8 mouse cellular contexts compared by ENCODE assay signal in genomic region chr9:32544731-32545661, GRCm38 (mm10). TPM values are rescaled to one million over a fixed set of nuclear protein-coding genes. Genes with fewer than 3 reads are reported as not detected.
A peak's percentile ranks its signal among the peaks of the same experiment; 100 is the strongest.
DNase-seq lines count a peak whose midpoint lies in the region; ATAC-seq lines count a peak whose summit lies in the region.

No protein-coding gene starts in this region.

- peak; percentile 74 for DNase-seq in embryo, embryonic 10.5 days (ENCODE audit: low spot score)
- DNase-seq in retina, embryonic 14.5 days (ENCODE audit: low spot score) = peak; percentile 25
- no peak for DNase-seq in layer of hippocampus, adult 18-20 months (ENCODE audit: low spot score in 2 of 2)
- no peak for DNase-seq in frontal cortex, postnatal 10 days (ENCODE audit: low spot score in 2 of 2)
- no peak for DNase-seq in ovary, adult 18-20 months (ENCODE audit: low spot score)

- under 1% methylated on average over 40 of the region's 40 CpGs for WGBS in forebrain, embryonic 12.5 days
- 1% methylated on average over 40 of the region's 40 CpGs for WGBS in hindbrain, embryonic 15.5 days
- WGBS in liver, embryonic 12.5 days (ENCODE audit: insufficient replicate concordance) = 6% methylated on average over 40 of the region's 40 CpGs

- H3K4me1 ChIP-seq in forebrain, embryonic 12.5 days = peaks cover 48% of the 10 kb centered on the region
- H3K4me1 ChIP-seq in hindbrain, embryonic 15.5 days (replicated peaks) = peaks cover 42% of the 10 kb centered on the region
- H3K4me1 ChIP-seq in liver, embryonic 12.5 days = peaks cover 54% of the 10 kb centered on the region

- H3K36me3 ChIP-seq in forebrain, embryonic 12.5 days (replicated peaks) = no peaks in the 10 kb centered on the region
- H3K36me3 ChIP-seq in hindbrain, embryonic 15.5 days = no peaks in the 10 kb centered on the region
- H3K36me3 ChIP-seq in liver, embryonic 12.5 days = no peaks in the 10 kb centered on the region

- ATAC-seq in forebrain, embryonic 12.5 days (ENCODE audit: low FRiP score) = no peak
- no peak for ATAC-seq in hindbrain, embryonic 15.5 days (ENCODE audit: low FRiP score, low read depth)
- ATAC-seq in liver, embryonic 12.5 days = no peak

- H3K4me3 ChIP-seq in forebrain, embryonic 12.5 days (replicated peaks) = peak overlapping the region; percentile 10; the same call in 1 of the 2 replicates
- peak overlapping the region; percentile 8; the same call in 1 of the 2 replicates for H3K4me3 ChIP-seq in hindbrain, embryonic 15.5 days
- H3K4me3 ChIP-seq in liver, embryonic 12.5 days = no peak overlapping the region

- H3K9ac ChIP-seq in forebrain, embryonic 12.5 days = peak overlapping the region; percentile 1; the same call in 1 of the 2 replicates
- no peak overlapping the region for H3K9ac ChIP-seq in hindbrain, embryonic 15.5 days
- H3K9ac ChIP-seq in liver, embryonic 12.5 days = no peak overlapping the region

- H3K4me2 ChIP-seq in forebrain, embryonic 12.5 days = peak overlapping the region; percentile 21; the same call in 1 of the 2 replicates
- H3K4me2 ChIP-seq in hindbrain, embryonic 15.5 days = peak overlapping the region; percentile 37
- H3K4me2 ChIP-seq in liver, embryonic 12.5 days = peak overlapping the region; percentile 19; the same call in 1 of the 2 replicates

- peaks cover 100% of the 10 kb centered on the region for H3K27me3 ChIP-seq in forebrain, embryonic 12.5 days
- peaks cover 84% of the 10 kb centered on the region for H3K27me3 ChIP-seq in hindbrain, embryonic 15.5 days
- peaks cover 100% of the 10 kb centered on the region for H3K27me3 ChIP-seq in liver, embryonic 12.5 days (replicated peaks)

- no peak overlapping the region for H3K27ac ChIP-seq in forebrain, embryonic 12.5 days
- H3K27ac ChIP-seq in hindbrain, embryonic 15.5 days (replicated peaks) = no peak overlapping the region
- H3K27ac ChIP-seq in liver, embryonic 12.5 days = no peak overlapping the region

- no peaks in the 10 kb centered on the region for H3K9me3 ChIP-seq in forebrain, embryonic 12.5 days
- no peaks in the 10 kb centered on the region for H3K9me3 ChIP-seq in hindbrain, embryonic 15.5 days
- no peaks in the 10 kb centered on the region for H3K9me3 ChIP-seq in liver, embryonic 12.5 days (replicated peaks)

RNA-seq across cellular contexts. Expression of gene Fli1, which starts 2.3 kb away (rescaled TPM):
- 9.4 and 9.8 TPM in 2 replicates for polyA plus RNA-seq in forebrain, embryonic 12.5 days (2016; fragmentation: Nextera tagmentation; extraction: Ambion mirVana)
- polyA plus RNA-seq in hindbrain, embryonic 15.5 days (2015; fragmentation: Nextera tagmentation; extraction: Ambion mirVana) = 8.7 TPM in 2 replicates
- polyA plus RNA-seq in liver, embryonic 12.5 days (2016; fragmentation: Nextera tagmentation; extraction: Ambion mirVana) = 15.3 and 16.2 TPM in 2 replicates
- total RNA-seq in layer of hippocampus, adult 18-20 months (2021) = 1 to 10 TPM; 4.1 to 5.4 TPM

Comparison
In these comparisons a context has a peak if more than half of its experiments do, and no peak if none do; other contexts are left out.
1. DNase-seq: peak in embryo, embryonic 10.5 days (single experiment) and retina, embryonic 14.5 days (single experiment); none in layer of hippocampus, adult 18-20 months (0 of 2), frontal cortex, postnatal 10 days (0 of 2) and ovary, adult 18-20 months (single experiment).
2. Peak in every context shown above with its lines, with median percentiles within 50 percentile points of each other: H3K4me2 ChIP-seq.